Mouse (Mus musculus): Measurements from ENCODE around the gene Atn1. TPM values are rescaled to one million over a fixed set of nuclear protein-coding genes. Genes with fewer than 3 reads are reported as not detected.

Gene Atn1
- total RNA-seq (2023) = 188 TPM

GRCm38 (mm10) chr6:124755831-124756595 lies at the start of gene Atn1, which contains the start of gene Gm45234:
Gene Atn1 (minus strand): TSS chr6:124756524.
Gene Gm45234 (minus strand): TSS chr6:124756021.

GRCm38 (mm10) chr6:124779222-124779983 lies 23.1 kb upstream of the Atn1 start, which contains the start of gene Lrrc23:
Gene Lrrc23 (minus strand): TSS chr6:124779727.

GRCm38 (mm10) chr6:124769101-124769765 lies 12.9 kb upstream of the Atn1 start, which contains the start of gene Eno2:
Gene Eno2 (minus strand): TSS chr6:124769673.

GRCm38 (mm10) chr6:124740888-124741761 lies 15.2 kb downstream of the Atn1 start, which contains the start of gene Grcc10:
Gene Grcc10 (minus strand): TSS chr6:124741374.

GRCm38 (mm10) chr6:124738511-124739023 lies 17.8 kb downstream of the Atn1 start, which contains the start of gene Ptpn6:
Gene Ptpn6 (minus strand): TSS chr6:124738714.

GRCm38 (mm10) chr6:124711824-124712782 lies 44.2 kb downstream of the Atn1 start, which contains the start of the genes Emg1 and Phb2:
Gene Emg1 (minus strand): TSS chr6:124712178.
Gene Phb2 (plus strand): TSS chr6:124712336.

Other genes starting within 250 kb of the Atn1 start
- gene C1ra, start 244.1 kb downstream of the Atn1 start, total RNA-seq (2023) = 2.0 TPM
- 2.8 TPM for gene C1s1, start 214.2 kb downstream of the Atn1 start, total RNA-seq (2023)
- gene C1rb, start 186.2 kb downstream of the Atn1 start, total RNA-seq (2023) = not detected
- gene C1s2, start 120.4 kb downstream of the Atn1 start, total RNA-seq (2023) = 0.21 TPM
- 82.6 TPM for gene Lpcat3, start 93.5 kb downstream of the Atn1 start, total RNA-seq (2023)
- gene Emg1, start 44.3 kb downstream of the Atn1 start, total RNA-seq (2023) = 168 TPM
- gene Phb2, start 44.2 kb downstream of the Atn1 start, total RNA-seq (2023) = 186 TPM
- 178 TPM for gene Ptpn6, start 17.8 kb downstream of the Atn1 start, total RNA-seq (2023)
- gene Grcc10, start 15.2 kb downstream of the Atn1 start, total RNA-seq (2023) = 265 TPM
- gene Gm45234, start 503 bp downstream of the Atn1 start, total RNA-seq (2023) = 1.5 TPM
- gene Eno2, start 13.1 kb upstream of the Atn1 start, total RNA-seq (2023) = 2.7 TPM
- gene Lrrc23, start 23.2 kb upstream of the Atn1 start, total RNA-seq (2023) = 10.8 TPM
- 3.6 TPM for gene Spsb2, start 52.1 kb upstream of the Atn1 start, total RNA-seq (2023)
- gene Tpi1, start 57.8 kb upstream of the Atn1 start, total RNA-seq (2023) = 31.2 TPM
- 58.0 TPM for gene Usp5, start 73.0 kb upstream of the Atn1 start, total RNA-seq (2023)
- gene Cdca3, start 73.0 kb upstream of the Atn1 start, total RNA-seq (2023) = 1.8 TPM
- not detected for gene Gnb3, start 83.8 kb upstream of the Atn1 start, total RNA-seq (2023)
- 1.0 TPM for gene P3h3, start 101.2 kb upstream of the Atn1 start, total RNA-seq (2023)
- gene Gpr162, start 107.5 kb upstream of the Atn1 start, total RNA-seq (2023) = 2.3 TPM
- 458 TPM for gene Cd4, start 131.7 kb upstream of the Atn1 start, total RNA-seq (2023)
- gene Lag3, start 155.2 kb upstream of the Atn1 start, total RNA-seq (2023) = 1.6 TPM
- 75.5 TPM for gene Ptms, start 163.6 kb upstream of the Atn1 start, total RNA-seq (2023)
- gene Mlf2, start 174.9 kb upstream of the Atn1 start, total RNA-seq (2023) = 86.9 TPM
- gene Cops7a, start 209.0 kb upstream of the Atn1 start, total RNA-seq (2023) = 35.8 TPM
- 0.89 TPM for gene Pianp, start 240.2 kb upstream of the Atn1 start, total RNA-seq (2023)